Mouse (Mus musculus): ENCODE measurements at regions not wholly inside any gene's neighbourhood (a gene's known extent, or its start where the extent isn't known, plus 50 kb on each side); places are given as distances from the start of the nearest gene placed in this dataset.

DNA sequence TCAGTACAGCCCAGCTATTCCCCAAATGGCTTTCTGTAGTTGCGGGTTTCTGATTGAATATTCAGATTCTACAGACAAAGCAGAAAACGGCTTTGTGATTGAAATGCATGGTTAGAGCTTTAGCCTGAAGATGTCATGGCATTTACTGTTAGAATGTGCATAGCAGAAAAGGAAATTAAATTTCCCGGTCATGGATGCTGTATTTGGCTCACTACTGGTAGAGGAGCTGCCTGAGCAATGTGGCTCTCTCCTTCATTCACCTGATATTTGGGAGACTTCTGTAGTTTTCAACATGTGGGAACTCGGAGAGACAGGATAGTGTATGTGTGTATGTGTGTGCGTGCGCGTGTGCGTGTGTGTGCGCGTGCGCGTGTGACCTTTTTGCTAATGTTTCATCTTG, 222.2 kb downstream of the Frk start:
- TF ChIP-seq POLR2A (IDR thresholded peaks at IDR 0.05; ENCODE audit: low read depth, low read length) (no peak), CTCF (conservative IDR thresholded peaks at IDR 0.05 in 1 of 2, IDR thresholded peaks at IDR 0.05 in 1 of 2; ENCODE audit: low read depth in 2 of 2, low read length in 2 of 2) (no peak), JUN (IDR thresholded peaks at IDR 0.05; ENCODE audit: insufficient read depth, low read depth, low read length) (no peak), POLR2AphosphoS2 (IDR thresholded peaks at IDR 0.05; ENCODE audit: low read depth, low read length) (no peak), JUND (conservative IDR thresholded peaks at IDR 0.05; ENCODE audit: low read depth, low read length) (no peak), RAD21 (IDR thresholded peaks at IDR 0.05; ENCODE audit: low read depth, low read length) (no peak), ZNF384 (IDR thresholded peaks at IDR 0.05; ENCODE audit: low read depth, low read length) (no peak), ZC3H11A (IDR thresholded peaks at IDR 0.05; ENCODE audit: low read depth, low read length) (no peak), BHLHE40 (IDR thresholded peaks at IDR 0.05; ENCODE audit: low read depth, low read length) (no peak)

All from CH12.LX (cell line).